Mouse (Mus musculus) midbrain, embryonic 12.5 days (tissue): ENCODE measurements at regions not wholly inside any gene's neighbourhood (a gene's known extent, or its start where the extent isn't known, plus 50 kb on each side); places are given as distances from the start of the nearest gene placed in this dataset.

Experiments used
- ATAC-seq: fragments of 200-750 bp; cut with Nextera tagmentation; 2 replicates; pipeline ENCODE4 v1.8.0; 2017; ENCODE audit warnings: low read depth, moderate TSS enrichment, moderate library complexity; ENCODE audit not compliant: low FRiP score
- H3K27ac ChIP-seq: fragments of 300-500 bp; sonication (generic); replicated peaks from 2 replicates; pipeline ENCODE4 v1.5.1; 2016; ENCODE audit warnings: mild to moderate bottlenecking
- H3K27me3 ChIP-seq: fragments of 300-500 bp; sonication (generic); 2 replicates; pipeline ENCODE4 v1.6.1; 2016; ENCODE audit warnings: mild to moderate bottlenecking
- H3K36me3 ChIP-seq: fragments of 300-500 bp; sonication (generic); 2 replicates; pipeline ENCODE4 v1.6.1; 2016
- H3K4me1 ChIP-seq: fragments of 300-500 bp; sonication (generic); 2 replicates; pipeline ENCODE4 v1.6.1; 2016
- H3K4me2 ChIP-seq: fragments of 300-500 bp; sonication (generic); replicated peaks from 2 replicates; pipeline ENCODE4 v1.6.1; 2016; ENCODE audit warnings: mild to moderate bottlenecking, moderate library complexity
- H3K4me3 ChIP-seq: fragments of 300-500 bp; sonication (generic); 2 replicates; pipeline ENCODE4 v1.5.1; 2016; ENCODE audit warnings: mild to moderate bottlenecking
- H3K9ac ChIP-seq: fragments of 300-500 bp; sonication (generic); replicated peaks from 2 replicates; pipeline ENCODE4 v1.6.1; 2016; ENCODE audit warnings: mild to moderate bottlenecking, moderate library complexity
- H3K9me3 ChIP-seq: fragments of 300-500 bp; sonication (generic); 2 replicates; pipeline ENCODE4 v1.6.1; 2016; ENCODE audit warnings: mild to moderate bottlenecking
- WGBS: fragments of 180-500 bp; shearing (Covaris S2); methylation state at CpG from one replicate; pipeline ENCODE4 v1.1.7; 2016; 5-methylcytosine and 5-hydroxymethylcytosine counted together

GRCm38 (mm10) chr2:105544099-105544498, 124.6 kb upstream of the Pax6 start:
- Histone ChIP-seq H3K4me1 (no peaks in the 10 kb centered on the region), H3K9me3 (no peaks in the 10 kb centered on the region), H3K4me2 (no peak overlapping the region), H3K4me3 (no peak overlapping the region), H3K36me3 (no peaks in the 10 kb centered on the region), H3K27ac (no peak overlapping the region), H3K27me3 (no peaks in the 10 kb centered on the region), H3K9ac (no peak overlapping the region)
- 88% methylated on average over 13 of the region's 13 CpGs for WGBS
- no peak for ATAC-seq

- no peak overlapping the region for H3K9ac ChIP-seq
These were observed 116.6 kb upstream of the Pax6 start for GRCm38 (mm10) chr2:105552092-105552491.

DNA sequence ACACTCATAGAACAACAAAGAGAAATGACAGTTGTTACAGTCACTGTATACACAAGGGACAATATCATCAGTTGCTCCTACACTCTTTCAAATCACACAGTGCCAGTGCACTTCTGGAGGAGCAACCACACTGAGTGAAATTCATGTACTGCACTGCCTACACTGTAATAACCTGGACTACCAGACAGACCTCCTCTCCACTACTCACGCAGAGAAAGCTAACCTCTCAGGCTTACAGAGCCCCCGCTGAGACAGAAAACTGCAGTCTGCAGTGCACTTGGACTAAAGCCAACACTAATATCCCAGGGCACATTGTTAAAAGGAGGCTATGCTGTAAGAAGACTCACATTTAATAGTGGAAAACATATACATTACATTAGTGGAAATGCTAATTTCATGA, 81.9 kb upstream of the Pax6 start:
- no peaks in the 10 kb centered on the region for H3K36me3 ChIP-seq
- H3K9me3 ChIP-seq = no peaks in the 10 kb centered on the region
- ATAC-seq = 0 out of 2 replicates have a peak, but pooled peaks have one; percentile 38
- peaks cover 70% of the 10 kb centered on the region for H3K27me3 ChIP-seq
- H3K4me1 ChIP-seq = peaks cover 5% of the 10 kb centered on the region; the same call in 1 of the 2 replicates
- H3K4me3 ChIP-seq = no peak overlapping the region
- H3K4me2 ChIP-seq = no peak overlapping the region
- H3K9ac ChIP-seq = no peak overlapping the region
- H3K27ac ChIP-seq = no peak overlapping the region
- 44% methylated on average over 2 of the region's 2 CpGs for WGBS

More at GRCm38 (mm10) chr2:105552092-105552491, 116.6 kb upstream of the Pax6 start:
- ATAC-seq = no peak
- Histone ChIP-seq H3K4me3 (no peak overlapping the region), H3K4me1 (no peaks in the 10 kb centered on the region), H3K36me3 (no peaks in the 10 kb centered on the region), H3K9me3 (no peaks in the 10 kb centered on the region), H3K27ac (no peak overlapping the region), H3K4me2 (no peak overlapping the region), H3K27me3 (no peaks in the 10 kb centered on the region)
- WGBS = 80% methylated on average over 2 of the region's 2 CpGs

DNA sequence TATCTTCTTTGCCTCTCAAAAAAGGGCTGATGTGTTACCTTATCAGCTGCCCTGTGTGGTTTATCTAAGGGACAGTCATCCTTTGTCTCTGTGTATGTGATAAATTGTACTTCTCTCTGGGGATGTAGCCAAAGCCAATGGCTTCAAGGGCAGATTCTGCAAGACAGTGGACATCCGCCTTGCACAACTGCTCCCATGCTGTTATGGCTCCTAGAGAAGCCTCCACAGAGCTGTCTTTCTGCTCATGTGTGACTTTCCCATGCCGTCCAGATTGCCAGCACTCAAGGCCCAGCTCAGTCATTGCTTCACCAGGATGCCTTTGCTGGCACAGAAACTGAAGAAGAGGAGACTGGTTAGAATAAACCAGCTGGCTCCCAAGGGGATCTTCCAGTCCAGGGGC, 74.6 kb upstream of the Pax6 start:
- no peak for ATAC-seq
- 89% methylated on average over 2 of the region's 2 CpGs for WGBS
- Histone ChIP-seq H3K4me2 (no peak overlapping the region), H3K9ac (no peak overlapping the region), H3K36me3 (no peaks in the 10 kb centered on the region), H3K4me3 (no peak overlapping the region), H3K27me3 (peaks cover 87% of the 10 kb centered on the region), H3K27ac (no peak overlapping the region), H3K4me1 (no peaks in the 10 kb centered on the region), H3K9me3 (no peaks in the 10 kb centered on the region)

- WGBS = 56% methylated on average over 11 of the region's 11 CpGs
- Histone ChIP-seq H3K4me3 (no peak overlapping the region), H3K27me3 (peaks cover 92% of the 10 kb centered on the region)
These were observed 64.1 kb upstream of the Pax6 start for GRCm38 (mm10) chr2:105604553-105605116.

DNA sequence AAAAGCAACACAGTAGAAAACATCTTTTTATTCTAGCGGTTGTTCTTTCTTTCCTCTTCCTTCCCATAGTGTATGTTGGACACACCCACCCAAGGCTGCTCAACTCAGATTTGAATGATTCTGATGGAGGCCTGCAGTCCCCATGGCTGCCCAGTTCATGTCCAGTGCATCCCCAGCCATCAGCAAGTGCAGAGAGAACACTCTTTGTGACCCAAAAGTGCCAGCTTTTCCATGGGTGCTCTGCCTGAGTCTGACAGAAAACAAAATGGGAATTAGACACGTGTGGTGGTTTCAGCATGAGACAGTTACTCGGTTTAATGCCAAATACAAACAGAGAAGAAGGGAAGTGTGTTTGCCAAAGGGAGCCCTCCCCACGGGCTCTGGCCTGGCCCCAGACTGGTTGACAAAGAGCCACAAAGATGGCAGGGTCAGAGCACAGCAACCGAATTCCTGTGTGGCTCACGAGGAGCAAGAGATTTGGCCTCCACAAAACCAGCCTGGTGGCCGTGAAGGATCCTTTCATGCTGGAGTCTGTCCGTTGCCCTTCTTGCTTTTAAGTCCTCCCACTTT, 60.6 kb upstream of the Pax6 start:
- ATAC-seq = no peak
- Histone ChIP-seq H3K9me3 (no peaks in the 10 kb centered on the region), H3K27me3 (peaks cover 92% of the 10 kb centered on the region), H3K27ac (no peak overlapping the region), H3K4me2 (no peak overlapping the region), H3K4me1 (peaks cover 34% of the 10 kb centered on the region), H3K9ac (no peak overlapping the region), H3K36me3 (no peaks in the 10 kb centered on the region), H3K4me3 (no peak overlapping the region)
- 52% methylated on average over 8 of the region's 8 CpGs for WGBS

More at GRCm38 (mm10) chr2:105604553-105605116, 64.1 kb upstream of the Pax6 start:
- no peak for ATAC-seq
- Histone ChIP-seq H3K4me1 (peaks cover 11% of the 10 kb centered on the region; the same call in 1 of the 2 replicates), H3K9ac (no peak overlapping the region), H3K4me2 (no peak overlapping the region), H3K9me3 (no peaks in the 10 kb centered on the region), H3K27ac (no peak overlapping the region), H3K36me3 (no peaks in the 10 kb centered on the region)

GRCm38 (mm10) chr2:105608756-105609155, 59.9 kb upstream of the Pax6 start:
- Histone ChIP-seq H3K9me3 (no peaks in the 10 kb centered on the region), H3K4me1 (peaks cover 40% of the 10 kb centered on the region), H3K4me3 (no peak overlapping the region), H3K27ac (no peak overlapping the region), H3K27me3 (peaks cover 94% of the 10 kb centered on the region), H3K36me3 (no peaks in the 10 kb centered on the region), H3K9ac (no peak overlapping the region), H3K4me2 (no peak overlapping the region)
- 78% methylated on average over 7 of the region's 7 CpGs for WGBS
- no peak for ATAC-seq

- no peak overlapping the region for H3K4me2 ChIP-seq
- peaks cover 37% of the 10 kb centered on the region for H3K4me1 ChIP-seq
- H3K27ac ChIP-seq = peak overlapping the region; percentile 70
- no peaks in the 10 kb centered on the region for H3K9me3 ChIP-seq
- H3K36me3 ChIP-seq = no peaks in the 10 kb centered on the region
- H3K9ac ChIP-seq = no peak overlapping the region
- no peak overlapping the region for H3K4me3 ChIP-seq
- H3K27me3 ChIP-seq = peaks cover 90% of the 10 kb centered on the region
- ATAC-seq = no peak
- 27% methylated on average over 5 of the region's 5 CpGs for WGBS
These were observed 57.7 kb upstream of the Pax6 start for GRCm38 (mm10) chr2:105611014-105611413.

DNA sequence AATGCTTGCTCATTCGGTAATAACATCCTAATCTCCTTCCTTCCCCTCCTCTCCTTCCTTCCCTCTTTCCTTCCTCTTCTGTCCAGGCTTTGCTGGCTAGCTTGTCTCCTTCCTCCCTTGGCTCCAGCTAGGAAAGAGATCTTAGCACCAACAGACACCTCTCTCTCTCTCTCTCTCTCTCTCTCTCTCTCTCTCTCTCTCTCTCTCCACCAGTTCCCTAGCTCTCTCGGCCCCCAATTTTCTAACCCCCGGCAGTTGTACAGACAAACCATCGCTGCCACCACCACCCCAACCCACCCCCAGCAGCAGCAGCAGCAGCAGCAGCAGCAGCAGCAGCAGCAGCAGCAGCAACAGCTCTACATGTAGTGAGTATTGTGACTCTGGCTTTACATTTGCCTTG, 57.0 kb upstream of the Pax6 start:
- 8% methylated on average over 4 of the region's 4 CpGs for WGBS
- Histone ChIP-seq H3K9ac (no peak overlapping the region), H3K4me1 (peaks cover 41% of the 10 kb centered on the region)

DNA sequence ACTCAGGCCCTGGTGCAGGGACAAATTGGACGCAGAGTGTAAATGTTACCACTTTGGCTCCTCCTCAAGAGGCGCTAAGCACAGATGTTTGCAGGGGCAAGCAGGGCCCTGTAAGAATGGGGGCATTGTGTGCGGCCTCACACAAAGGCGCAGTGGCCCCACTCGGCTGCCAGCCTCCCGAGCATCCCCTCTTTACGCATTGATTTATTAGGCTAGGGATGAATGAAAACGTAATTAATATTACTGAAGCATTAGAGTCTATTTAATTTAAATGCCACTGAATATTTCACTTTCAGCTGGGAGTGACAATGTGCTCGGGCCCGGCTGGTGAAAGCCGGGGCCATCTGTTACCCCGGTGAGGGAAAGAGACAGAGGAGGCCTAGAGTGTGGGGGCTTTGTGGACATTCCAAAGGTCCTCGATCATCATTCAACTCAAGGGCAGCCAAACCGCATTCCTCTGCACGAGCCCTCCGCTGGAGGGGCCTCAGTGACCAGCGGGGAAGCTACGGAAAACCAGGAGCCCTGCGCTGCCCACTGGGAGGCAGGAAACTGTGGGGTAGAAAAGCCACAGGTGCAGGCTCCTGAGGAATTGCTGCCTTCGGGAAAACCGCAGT, 56.5 kb upstream of the Pax6 start:
- no peaks in the 10 kb centered on the region for H3K36me3 ChIP-seq
- no peaks in the 10 kb centered on the region for H3K9me3 ChIP-seq
- WGBS = 3% methylated on average over 21 of the region's 21 CpGs
- no peak overlapping the region for H3K9ac ChIP-seq
- H3K4me2 ChIP-seq = peak overlapping the region; percentile 45
- H3K4me3 ChIP-seq = peak overlapping the region; percentile 4; the same call in 1 of the 2 replicates
- H3K27ac ChIP-seq = peak overlapping the region; percentile 70
- peaks cover 80% of the 10 kb centered on the region for H3K27me3 ChIP-seq
- H3K4me1 ChIP-seq = peaks cover 44% of the 10 kb centered on the region
- ATAC-seq = peak; percentile 83

More for the DNA sequence above, 57.0 kb upstream of the Pax6 start:
- H3K4me2 ChIP-seq = peak overlapping the region; percentile 45
- no peak overlapping the region for H3K4me3 ChIP-seq
- ATAC-seq = no peak
- peaks cover 84% of the 10 kb centered on the region for H3K27me3 ChIP-seq
- peak overlapping the region; percentile 70 for H3K27ac ChIP-seq
- no peaks in the 10 kb centered on the region for H3K36me3 ChIP-seq
- no peaks in the 10 kb centered on the region for H3K9me3 ChIP-seq

DNA sequence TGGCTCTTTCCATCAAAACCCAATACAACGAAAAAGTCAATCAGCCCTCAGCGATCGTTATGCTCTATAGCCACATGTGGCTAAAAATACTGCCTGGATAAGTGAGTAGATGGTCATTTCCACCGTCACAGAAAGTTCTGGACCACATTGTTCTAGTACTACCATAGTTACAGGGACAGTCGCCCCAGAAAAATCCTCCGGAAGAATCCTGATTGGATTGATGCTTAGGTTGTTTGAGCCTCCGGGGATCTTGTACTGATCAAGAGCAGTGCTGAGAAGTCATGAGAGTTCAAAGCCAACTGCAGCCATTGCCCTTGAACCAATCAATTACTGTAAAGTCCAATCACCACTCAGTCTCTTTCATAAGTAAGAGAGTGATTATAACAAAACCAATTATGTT, 56.0 kb upstream of the Pax6 start:
- peak overlapping the region; percentile 70 for H3K27ac ChIP-seq
- H3K9ac ChIP-seq = no peak overlapping the region
- H3K4me3 ChIP-seq = no peak overlapping the region
- WGBS = 36% methylated on average over 7 of the region's 7 CpGs
- no peaks in the 10 kb centered on the region for H3K36me3 ChIP-seq
- H3K4me1 ChIP-seq = peaks cover 44% of the 10 kb centered on the region
- ATAC-seq = no peak
- peak overlapping the region; percentile 45 for H3K4me2 ChIP-seq
- peaks cover 78% of the 10 kb centered on the region for H3K27me3 ChIP-seq
- H3K9me3 ChIP-seq = no peaks in the 10 kb centered on the region

- Histone ChIP-seq H3K27me3 (peaks cover 78% of the 10 kb centered on the region), H3K4me1 (peaks cover 44% of the 10 kb centered on the region), H3K9ac (no peak overlapping the region), H3K4me3 (no peak overlapping the region), H3K9me3 (no peaks in the 10 kb centered on the region), H3K27ac (no peak overlapping the region), H3K36me3 (no peaks in the 10 kb centered on the region), H3K4me2 (no peak overlapping the region)
- no peak for ATAC-seq
- WGBS = 67% methylated on average over 6 of the region's 6 CpGs
These were observed 55.5 kb upstream of the Pax6 start for GRCm38 (mm10) chr2:105613243-105613642.
